7 mouse cellular contexts compared by ENCODE assay signal in genomic region chr5:24602751-24603343, GRCm38 (mm10). TPM values are rescaled to one million over a fixed set of nuclear protein-coding genes. Genes with fewer than 3 reads are reported as not detected.
DNase-seq lines count a peak whose midpoint lies in the region; ATAC-seq lines count a peak whose summit lies in the region.

No protein-coding gene starts in this region.

- no peaks in the 10 kb centered on the region for H3K36me3 ChIP-seq in forebrain, embryonic 15.5 days
- H3K36me3 ChIP-seq in limb, embryonic 11.5 days (ENCODE audit: control insufficient read depth, insufficient read depth, low read length): no peaks in the 10 kb centered on the region
- no peaks in the 10 kb centered on the region for H3K36me3 ChIP-seq in midbrain, embryonic 13.5 days

- peaks cover 78% of the 10 kb centered on the region for H3K4me1 ChIP-seq in forebrain, embryonic 15.5 days
- H3K4me1 ChIP-seq in limb, embryonic 11.5 days (ENCODE audit: control insufficient read depth, insufficient read depth, low read length): peaks cover 58% of the 10 kb centered on the region
- peaks cover 90% of the 10 kb centered on the region for H3K4me1 ChIP-seq in midbrain, embryonic 13.5 days (replicated peaks)

- peak overlapping the region; percentile 82 for H3K4me2 ChIP-seq in forebrain, embryonic 15.5 days (replicated peaks)
- peak overlapping the region; percentile 93 for H3K4me2 ChIP-seq in limb, embryonic 11.5 days (ENCODE audit: low read depth, severe bottlenecking)
- peak overlapping the region; percentile 80 for H3K4me2 ChIP-seq in midbrain, embryonic 13.5 days (replicated peaks)

- 1% methylated on average over 16 of the region's 16 CpGs for WGBS in forebrain, embryonic 15.5 days
- 2% methylated on average over 16 of the region's 16 CpGs for WGBS in limb, embryonic 11.5 days
- 3% methylated on average over 16 of the region's 16 CpGs for WGBS in midbrain, embryonic 13.5 days

- H3K9me3 ChIP-seq in forebrain, embryonic 15.5 days: no peaks in the 10 kb centered on the region
- no peaks in the 10 kb centered on the region for H3K9me3 ChIP-seq in limb, embryonic 11.5 days (ENCODE audit: control insufficient read depth, low read length)
- no peaks in the 10 kb centered on the region for H3K9me3 ChIP-seq in midbrain, embryonic 13.5 days

- peak overlapping the region; percentile 99 for H3K27ac ChIP-seq in forebrain, embryonic 15.5 days (replicated peaks)
- peak overlapping the region; percentile 96 for H3K27ac ChIP-seq in limb, embryonic 11.5 days (replicated peaks; ENCODE audit: low read depth, low read length)
- H3K27ac ChIP-seq in midbrain, embryonic 13.5 days: peak overlapping the region; percentile 100

- peak overlapping the region; percentile 67 for H3K4me3 ChIP-seq in forebrain, embryonic 15.5 days
- H3K4me3 ChIP-seq in limb, embryonic 11.5 days (ENCODE audit: low read depth, low read length): peak overlapping the region; percentile 67
- peak overlapping the region; percentile 54 for H3K4me3 ChIP-seq in midbrain, embryonic 13.5 days (replicated peaks)

- H3K9ac ChIP-seq in forebrain, embryonic 15.5 days (replicated peaks): peak overlapping the region; percentile 82
- H3K9ac ChIP-seq in limb, embryonic 11.5 days (ENCODE audit: low read length): peak overlapping the region; percentile 89
- H3K9ac ChIP-seq in midbrain, embryonic 13.5 days (replicated peaks): peak overlapping the region; percentile 93

- ATAC-seq in forebrain, embryonic 15.5 days (replicated peaks): peak; percentile 24
- ATAC-seq in limb, embryonic 11.5 days (ENCODE audit: insufficient number of reproducible peaks, low FRiP score, low TSS enrichment, low read depth): peak; percentile 9; the same call in 1 of the 2 replicates
- peak; percentile 22 for ATAC-seq in midbrain, embryonic 13.5 days

- peak; percentile 80 for DNase-seq in ZHBTc4 (ENCODE audit: low read depth, low spot score)
- DNase-seq in cerebellum, adult 11 months: peak; percentile 61
- DNase-seq in heart, postnatal 4 days: peak; percentile 88
- peak; percentile 84 for DNase-seq in limb, embryonic 11.5 days (ENCODE audit: low spot score)
- DNase-seq in yolk sac, embryonic 10.5 days (ENCODE audit: low spot score): peak; percentile 84

- H3K27me3 ChIP-seq in forebrain, embryonic 15.5 days: no peaks in the 10 kb centered on the region
- H3K27me3 ChIP-seq in limb, embryonic 11.5 days (ENCODE audit: control insufficient read depth, insufficient read depth, low read length): no peaks in the 10 kb centered on the region
- no peaks in the 10 kb centered on the region for H3K27me3 ChIP-seq in midbrain, embryonic 13.5 days

RNA-seq across cellular contexts. Expression of gene Chpf2, which starts 16.3 kb away (rescaled TPM):
- 19.7 and 21.1 TPM in 2 replicates for polyA plus RNA-seq in forebrain, embryonic 15.5 days (2015; fragmentation: Nextera tagmentation; extraction: Ambion mirVana)
- total RNA-seq in heart, postnatal 4 days (2021): 10 to 100 TPM; 19.9 to 21.6 TPM
- 8.1 and 9.0 TPM in 2 replicates for polyA plus RNA-seq in limb, embryonic 11.5 days (2014; fragmentation: Nextera tagmentation; extraction: Ambion mirVana)
- polyA plus RNA-seq in midbrain, embryonic 13.5 days (2015; fragmentation: Nextera tagmentation; extraction: Ambion mirVana): 17.8 and 18.6 TPM in 2 replicates

RNA-seq across cellular contexts. Expression of gene Smarcd3, which starts 21.4 kb away (rescaled TPM):
- polyA plus RNA-seq in forebrain, embryonic 15.5 days (2015; fragmentation: Nextera tagmentation; extraction: Ambion mirVana): 171 and 176 TPM in 2 replicates
- total RNA-seq in heart, postnatal 4 days (2021): 10 to 100 TPM; 89.7 to 96.9 TPM
- polyA plus RNA-seq in limb, embryonic 11.5 days (2014; fragmentation: Nextera tagmentation; extraction: Ambion mirVana): 44.2 and 44.7 TPM in 2 replicates
- polyA plus RNA-seq in midbrain, embryonic 13.5 days (2015; fragmentation: Nextera tagmentation; extraction: Ambion mirVana): 119 and 127 TPM in 2 replicates

RNA-seq across cellular contexts. Expression of gene Abcf2, which starts 25.6 kb away (rescaled TPM):
- 101 and 106 TPM in 2 replicates for polyA plus RNA-seq in forebrain, embryonic 15.5 days (2015; fragmentation: Nextera tagmentation; extraction: Ambion mirVana)
- total RNA-seq in heart, postnatal 4 days (2021): 10 to 100 TPM; 47.4 to 49.3 TPM
- polyA plus RNA-seq in limb, embryonic 11.5 days (2014; fragmentation: Nextera tagmentation; extraction: Ambion mirVana): 149 and 155 TPM in 2 replicates
- 98.2 and 103 TPM in 2 replicates for polyA plus RNA-seq in midbrain, embryonic 13.5 days (2015; fragmentation: Nextera tagmentation; extraction: Ambion mirVana)

RNA-seq across cellular contexts. Expression of gene 4931409K22Rik, which starts 46.2 kb away (rescaled TPM):
- polyA plus RNA-seq in forebrain, embryonic 15.5 days (2015; fragmentation: Nextera tagmentation; extraction: Ambion mirVana): 0.42 and 0.56 TPM in 2 replicates
- not detected for total RNA-seq in heart, postnatal 4 days (2021)
- polyA plus RNA-seq in limb, embryonic 11.5 days (2014; fragmentation: Nextera tagmentation; extraction: Ambion mirVana): not detected in 2 replicates
- 0.07 and 0.08 TPM in 2 replicates for polyA plus RNA-seq in midbrain, embryonic 13.5 days (2015; fragmentation: Nextera tagmentation; extraction: Ambion mirVana)

Comparison
In these comparisons a context has a peak if more than half of its experiments do, and no peak if none do; other contexts are left out.
1. Peak in every context shown above with its lines: DNase-seq, ATAC-seq, H3K4me3 ChIP-seq and H3K27ac ChIP-seq.